Mouse (Mus musculus): ENCODE results near the gene Mrpl20.
"Not testable (repeated sequence)": the region's sequence is repeated elsewhere in the genome, so short reads cannot be mapped to it uniquely, and the experiment has no call there.

The Mrpl20 gene

GRCm38 (mm10) chr4:155783486-155784080 is 19.1 kb upstream of the Mrpl20 start:
- no peak for DNase-seq (ENCODE audit: low spot score)

GRCm38 (mm10) chr4:155784081-155784701 is 18.5 kb upstream of the Mrpl20 start:
- peak; percentile 77 for DNase-seq (ENCODE audit: low spot score)

- no peak for DNase-seq (ENCODE audit: low spot score)
Observed at GRCm38 (mm10) chr4:155785246-155785645, 17.4 kb upstream of the Mrpl20 start.

- no peak for DNase-seq (ENCODE audit: low spot score)
Observed at GRCm38 (mm10) chr4:155785819-155786218, 16.9 kb upstream of the Mrpl20 start, which contains the start of gene Tmem88b. Gene Tmem88b, minus strand, starts transcription at chr4:155785874.

- no peak for DNase-seq (ENCODE audit: low spot score)
Observed at GRCm38 (mm10) chr4:155788300-155788699, 14.4 kb upstream of the Mrpl20 start.

- not testable (repeated sequence) for DNase-seq (ENCODE audit: low spot score)
Observed at GRCm38 (mm10) chr4:155788833-155789232, 13.8 kb upstream of the Mrpl20 start.

- no peak for DNase-seq (ENCODE audit: low spot score)
Observed at GRCm38 (mm10) chr4:155790021-155790489, 12.6 kb upstream of the Mrpl20 start, which contains the start of gene Ankrd65. Gene Ankrd65, plus strand, starts transcription at chr4:155790439.

- DNase-seq (ENCODE audit: low spot score) = no peak
Observed at GRCm38 (mm10) chr4:155790650-155791161, 12.0 kb upstream of the Mrpl20 start.

GRCm38 (mm10) chr4:155791240-155791933 is 11.3 kb upstream of the Mrpl20 start:
- no peak for DNase-seq (ENCODE audit: low spot score)

GRCm38 (mm10) chr4:155793730-155794129 is 8.9 kb upstream of the Mrpl20 start:
- no peak for DNase-seq (ENCODE audit: low spot score)

- no peak for DNase-seq (ENCODE audit: low spot score)
Observed at GRCm38 (mm10) chr4:155802075-155802474, 603 bp upstream of the Mrpl20 start.

- DNase-seq (ENCODE audit: low spot score) = peak; percentile 93
Observed at GRCm38 (mm10) chr4:155803340-155804041, 813 bp downstream of the Mrpl20 start.

GRCm38 (mm10) chr4:155807841-155808240 is 5.2 kb downstream of the Mrpl20 start:
- DNase-seq (ENCODE audit: low spot score) = no peak

GRCm38 (mm10) chr4:155811929-155812664 is 9.4 kb downstream of the Mrpl20 start, which contains the start of gene Ccnl2:
Gene Ccnl2, plus strand, starts transcription at chr4:155812489.
- DNase-seq (ENCODE audit: low spot score) = peak; percentile 88

- DNase-seq (ENCODE audit: low spot score) = no peak
Observed at GRCm38 (mm10) chr4:155812665-155813181, 10.0 kb downstream of the Mrpl20 start.

- no peak for DNase-seq (ENCODE audit: low spot score)
Observed at GRCm38 (mm10) chr4:155817533-155817932, 14.9 kb downstream of the Mrpl20 start.

- DNase-seq (ENCODE audit: low spot score) = no peak
Observed at GRCm38 (mm10) chr4:155821025-155821424, 18.3 kb downstream of the Mrpl20 start.

GRCm38 (mm10) chr4:155823443-155823842 is 20.8 kb downstream of the Mrpl20 start:
- DNase-seq (ENCODE audit: low spot score) = no peak

GRCm38 (mm10) chr4:155829866-155830265 is 27.2 kb downstream of the Mrpl20 start:
- DNase-seq (ENCODE audit: low spot score) = no peak

GRCm38 (mm10) chr4:155830596-155830995 is 27.9 kb downstream of the Mrpl20 start:
- DNase-seq (ENCODE audit: low spot score) = no peak

GRCm38 (mm10) chr4:155831205-155831766 is 28.6 kb downstream of the Mrpl20 start, which contains the start of gene Aurkaip1:
Gene Aurkaip1, plus strand, starts transcription at chr4:155831272.
- peak; percentile 82 for DNase-seq (ENCODE audit: low spot score)

All from ovary, postnatal 10 days (tissue).